Mouse (Mus musculus) kidney, adult 8-10 months (tissue): Measurements from ENCODE around the gene Cdrt4.

Source experiments
- DNase-seq, 2 experiments: peaks; one replicate each; pipeline ENCODE4 v3.0.0; 2022

Gene Cdrt4

DNA sequence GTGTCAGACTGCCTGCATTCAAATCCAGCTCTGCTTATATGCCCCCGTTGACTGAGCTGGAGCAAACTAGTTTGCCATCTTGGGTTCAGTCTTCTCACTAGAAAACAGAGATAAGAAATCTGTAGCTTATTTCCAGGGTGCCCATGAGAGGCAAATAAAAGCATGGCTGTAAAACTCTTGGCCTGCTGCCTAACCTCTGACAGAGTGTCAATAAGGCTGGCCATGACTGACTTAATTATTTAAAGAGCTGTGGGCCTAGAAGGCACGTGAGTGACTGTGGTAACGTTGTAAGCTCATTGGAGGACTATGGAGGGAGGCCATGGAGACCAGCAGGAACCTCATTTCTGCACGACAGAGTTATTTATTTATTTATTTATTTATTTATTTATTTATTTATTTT is 5.5 kb upstream of the Cdrt4 start:
- DNase-seq, result no peak

DNA sequence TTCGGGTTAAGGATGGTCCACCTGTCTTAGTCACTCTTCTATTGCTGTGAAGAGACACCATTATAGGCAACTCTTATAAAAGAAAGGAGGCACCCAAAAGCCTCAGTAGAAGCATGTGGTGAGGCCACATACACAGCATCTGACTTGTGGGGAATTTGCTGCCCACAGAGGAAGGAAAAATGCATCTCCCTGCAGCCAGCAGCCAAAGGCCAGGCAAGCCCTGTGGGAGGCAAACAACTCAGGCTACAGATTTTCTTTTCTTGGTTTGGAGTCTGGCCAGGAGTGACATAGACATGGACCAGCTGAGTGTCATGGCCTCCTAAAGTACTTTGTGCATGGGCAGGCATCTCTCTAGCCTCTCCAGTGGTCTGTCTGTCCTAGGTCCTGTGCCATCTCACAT is 1.4 kb upstream of the Cdrt4 start:
- no peak for DNase-seq

DNA sequence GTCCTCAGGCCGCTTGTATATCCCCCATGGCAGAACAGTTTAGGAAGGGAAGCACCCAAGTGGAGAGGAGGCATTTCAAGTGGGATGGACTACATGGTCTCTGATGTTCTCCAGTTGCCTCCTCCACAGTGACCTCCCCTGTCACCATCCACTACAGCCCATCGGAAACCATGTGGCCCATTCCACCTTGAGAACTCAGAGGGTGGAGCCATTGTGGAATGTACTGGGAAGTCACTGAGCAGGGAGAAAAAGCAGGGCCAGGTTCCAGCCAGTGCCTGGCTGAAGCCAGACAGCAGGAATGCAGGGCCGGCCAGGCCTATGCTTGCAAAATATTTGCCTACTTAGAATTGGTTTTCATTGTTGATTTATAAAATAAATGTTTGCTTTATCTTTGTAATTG is 3.8 kb downstream of the Cdrt4 start:
- DNase-seq, result peak in 1 of 2 experiments; percentile 8

DNA sequence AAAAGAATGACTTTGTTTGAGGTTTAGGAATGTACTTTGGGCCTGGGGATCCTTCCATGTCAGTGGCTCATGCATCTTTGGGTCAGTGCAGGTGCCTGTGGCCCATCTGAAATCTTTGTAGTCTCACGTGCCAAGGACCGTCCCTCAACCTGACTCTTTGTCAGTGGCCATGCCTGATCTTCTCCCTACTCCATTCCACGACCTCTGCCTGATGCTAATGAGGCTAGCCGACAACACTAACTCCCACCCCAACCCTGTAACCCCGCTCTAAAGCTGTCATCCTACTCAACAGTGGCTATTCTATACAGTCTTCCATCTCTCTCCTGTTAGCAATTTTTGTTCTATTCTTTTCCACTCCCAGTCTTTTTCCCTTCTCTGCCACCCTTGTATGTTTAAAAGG is 4.2 kb downstream of the Cdrt4 start:
- DNase-seq, result no peak

DNA sequence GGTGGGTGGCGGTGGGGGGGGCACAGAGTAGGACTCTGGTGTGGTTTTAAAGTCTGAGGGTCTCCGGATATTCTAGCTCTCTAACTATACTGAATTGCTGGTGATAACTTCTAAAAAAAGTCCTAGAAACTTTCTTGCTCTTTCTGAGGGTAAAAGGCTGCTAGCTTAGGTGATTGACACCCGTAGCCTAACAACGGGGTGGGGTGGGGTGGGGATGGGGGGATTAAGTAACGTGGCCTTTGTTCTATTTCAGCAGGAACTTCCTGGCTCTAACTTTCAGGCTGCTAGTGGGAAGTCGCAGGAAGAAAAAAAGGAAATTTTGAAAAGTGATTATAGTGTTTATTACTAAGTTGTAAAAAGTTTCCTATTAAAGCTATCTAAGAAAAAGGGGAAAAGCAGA is 4.8 kb downstream of the Cdrt4 start:
- no peak for DNase-seq

DNA sequence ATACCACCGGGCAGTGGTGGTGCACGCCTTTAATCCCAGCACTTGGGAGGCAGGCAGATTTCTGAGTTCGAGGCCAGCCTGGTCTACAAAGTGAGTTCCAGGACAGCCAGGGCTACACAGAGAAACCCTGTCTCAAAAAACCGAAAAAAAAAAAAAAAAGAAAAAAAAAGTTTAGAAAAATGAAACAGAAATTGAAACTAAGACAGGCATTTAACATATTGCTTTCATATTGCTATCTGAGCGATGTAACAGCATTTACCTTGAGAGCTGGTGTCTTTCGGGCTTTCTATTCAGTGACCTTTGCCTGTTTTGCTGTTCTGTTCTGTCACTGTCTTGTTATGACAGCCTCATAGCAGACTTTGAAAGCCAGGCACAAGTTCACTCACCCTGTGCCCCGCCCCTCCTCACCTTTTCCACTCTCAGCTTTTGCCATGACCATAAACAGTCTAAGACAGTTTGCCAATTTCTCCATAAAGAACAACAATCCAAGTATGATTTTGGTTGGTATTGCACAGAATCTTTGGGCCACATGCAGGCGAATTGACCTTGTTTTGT is 6.7 kb downstream of the Cdrt4 start:
- no peak for DNase-seq

DNA sequence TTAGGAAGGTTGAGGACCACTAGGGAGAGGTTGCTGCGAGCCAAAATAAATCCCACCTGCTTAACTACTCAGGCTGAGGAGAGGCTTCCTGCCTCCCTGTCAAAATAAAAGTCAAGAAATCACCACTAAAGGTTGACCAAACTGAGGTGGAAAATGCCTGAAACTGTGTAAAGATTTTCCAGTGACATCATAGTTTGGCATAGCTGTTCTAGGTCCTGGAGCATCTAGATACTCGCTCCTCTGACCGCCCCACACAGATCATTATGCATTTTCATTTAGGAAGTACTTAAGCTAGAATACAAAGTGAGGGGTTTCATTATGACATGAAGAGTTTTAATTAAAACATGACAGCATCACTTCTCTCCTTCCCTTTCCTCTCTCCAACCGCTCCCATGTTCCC is 12.3 kb downstream of the Cdrt4 start:
- DNase-seq, result no peak

DNA sequence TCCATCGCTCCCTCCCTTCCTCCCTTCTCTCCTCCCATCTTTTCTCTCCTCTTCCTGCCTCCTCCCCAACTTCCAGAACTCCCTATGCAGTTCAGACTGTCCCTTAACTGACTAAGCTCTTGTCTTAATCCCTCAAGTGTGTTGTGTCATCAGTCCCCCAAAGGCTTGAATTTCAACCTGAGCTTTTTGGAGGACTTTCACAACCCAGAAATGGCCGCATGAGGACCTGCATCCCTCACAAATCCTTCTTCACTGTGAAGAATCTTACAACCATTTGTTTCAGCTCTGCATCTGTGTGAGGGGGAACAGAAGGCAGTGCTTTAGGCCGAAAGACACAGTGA is 15.4 kb downstream of the Cdrt4 start:
- DNase-seq, result no peak

DNA sequence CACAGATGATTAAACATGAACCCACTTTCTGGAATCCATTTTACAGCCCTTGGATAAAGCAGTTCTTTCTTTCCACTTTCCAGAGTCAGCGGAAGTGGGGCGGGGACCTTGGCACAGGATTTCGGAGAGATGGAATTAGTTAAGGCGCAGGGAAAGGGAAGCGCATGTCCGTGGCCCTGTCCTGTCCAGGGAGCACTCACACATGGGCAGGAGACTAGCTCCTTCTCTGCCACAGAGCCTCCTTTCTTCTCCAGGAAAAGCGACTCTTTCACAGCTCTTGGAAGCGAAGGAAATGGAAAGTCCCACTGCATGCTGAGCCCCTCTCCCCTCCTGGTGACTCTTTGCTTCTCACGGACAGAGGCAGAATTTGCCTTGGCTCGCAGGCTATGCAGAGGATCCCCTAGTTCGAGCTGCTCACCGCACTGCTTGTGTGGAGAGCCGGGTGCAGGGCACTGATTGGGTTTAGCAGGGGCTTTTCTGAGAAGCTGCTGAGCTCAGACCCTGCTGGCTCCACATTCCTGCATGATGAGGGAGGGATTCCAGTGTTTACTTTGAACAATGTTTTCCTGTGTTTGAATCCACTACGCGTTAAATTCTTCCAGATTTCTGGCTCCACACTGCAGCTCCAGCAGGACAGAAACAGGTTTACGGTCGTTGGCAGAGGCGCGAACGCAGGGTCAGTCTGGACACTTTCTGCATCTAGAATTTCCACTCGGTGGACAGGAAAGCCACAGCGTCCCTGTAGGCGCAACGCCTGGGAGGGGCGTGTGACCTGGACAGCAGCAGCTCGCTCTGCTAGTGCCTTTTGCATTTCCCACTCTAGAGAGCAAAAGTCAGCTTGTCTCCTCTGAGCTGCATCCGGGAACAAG is 16.0 kb downstream of the Cdrt4 start:
- DNase-seq, result peak; percentile 8 to 21

DNA sequence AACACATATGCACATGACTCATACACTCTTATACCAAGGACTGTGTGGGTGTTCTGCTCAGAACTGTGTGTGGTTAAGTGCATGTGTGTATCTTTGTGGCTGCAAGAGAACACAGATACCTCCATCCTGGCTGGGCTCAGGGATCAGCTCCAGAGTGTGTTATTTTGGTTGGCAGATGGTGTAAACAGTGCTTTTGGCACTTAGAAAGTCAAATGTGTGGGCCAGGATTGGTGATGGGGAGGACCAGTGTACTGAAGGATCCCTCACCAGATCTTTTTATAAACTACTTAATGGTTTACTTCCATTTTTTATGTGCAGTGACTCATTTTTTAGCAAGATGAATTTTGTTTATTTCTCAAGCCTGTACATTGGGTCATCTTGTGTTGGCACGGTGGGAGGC is 26.2 kb downstream of the Cdrt4 start:
- no peak for DNase-seq

DNA sequence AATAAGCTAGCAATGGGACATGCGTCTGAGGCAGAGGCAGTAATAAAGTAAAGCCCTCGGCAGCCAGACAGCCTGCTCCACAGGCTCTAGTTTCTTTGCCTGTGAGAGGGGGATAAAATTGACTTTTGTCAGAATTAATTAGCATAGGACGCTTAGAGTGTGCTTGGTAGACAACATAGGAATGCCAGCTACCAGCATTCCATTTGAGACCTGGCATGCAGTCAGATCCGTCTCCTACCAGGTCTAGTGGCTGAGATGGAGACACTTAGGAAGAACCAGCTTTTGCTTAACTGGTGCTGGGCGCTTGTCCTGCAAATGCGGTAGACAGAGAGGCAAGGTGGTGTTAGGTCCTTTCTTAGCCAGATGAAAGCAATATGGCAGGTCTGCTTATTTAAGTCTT is 27.9 kb downstream of the Cdrt4 start:
- no peak for DNase-seq

DNA sequence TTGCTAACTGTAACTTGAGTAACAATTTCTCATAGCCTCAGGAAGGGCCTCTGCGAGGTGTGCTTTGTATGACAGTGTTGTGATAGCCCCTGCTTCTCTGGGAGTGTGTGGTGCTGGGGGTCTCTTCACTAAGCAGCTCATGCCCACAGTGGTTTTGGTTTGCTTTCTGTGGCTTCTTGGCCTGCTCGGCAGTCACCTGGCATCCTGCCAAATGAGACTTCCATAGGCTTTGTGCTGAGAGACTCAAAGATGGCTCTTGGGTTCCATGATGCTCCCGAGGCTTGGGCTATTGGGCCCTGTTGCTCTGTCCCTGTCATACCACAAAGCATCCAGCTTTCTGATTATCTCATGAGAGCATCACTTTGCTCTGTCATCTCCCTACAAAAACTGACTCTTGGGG is 30.7 kb downstream of the Cdrt4 start:
- no peak for DNase-seq

DNA sequence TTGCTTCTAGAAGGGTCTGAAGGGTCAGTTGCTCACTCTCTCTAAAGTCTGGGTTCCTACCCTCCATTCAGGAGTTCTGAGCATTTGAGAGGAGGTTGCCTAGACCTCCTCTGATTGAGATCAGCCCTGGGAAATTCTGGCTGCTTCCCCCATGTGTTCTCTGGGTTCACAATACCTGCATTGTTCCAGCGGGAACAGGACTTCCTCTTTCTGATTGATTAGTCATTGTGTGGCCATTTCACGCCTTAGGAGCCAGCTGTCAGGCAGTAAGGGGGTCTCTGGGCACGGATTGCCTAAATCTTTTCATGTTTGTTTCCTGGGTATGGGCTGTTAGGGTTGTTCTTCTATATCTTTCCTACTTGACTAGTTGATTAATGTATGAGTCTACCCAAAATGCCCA is 32.8 kb downstream of the Cdrt4 start:
- no peak for DNase-seq

DNA sequence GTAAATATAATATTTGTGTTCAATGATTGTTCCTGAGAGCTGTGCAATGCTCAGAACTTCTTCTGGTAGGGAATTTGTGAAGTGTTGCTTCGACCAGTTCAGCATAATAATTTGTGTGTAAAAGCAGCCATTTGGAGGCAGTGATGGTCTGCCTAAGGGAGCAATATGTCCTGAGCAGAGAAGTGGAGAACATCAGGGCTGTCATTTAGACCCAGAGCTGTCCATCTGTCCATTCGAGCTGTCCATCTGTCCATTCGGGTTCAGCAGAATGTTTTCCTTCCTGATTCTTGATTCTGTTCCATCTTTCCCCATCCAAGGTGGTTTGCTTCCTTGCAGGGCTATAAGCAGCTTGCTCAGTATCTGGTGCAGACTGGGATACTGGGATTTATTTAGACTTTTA is 33.4 kb downstream of the Cdrt4 start:
- no peak for DNase-seq

DNA sequence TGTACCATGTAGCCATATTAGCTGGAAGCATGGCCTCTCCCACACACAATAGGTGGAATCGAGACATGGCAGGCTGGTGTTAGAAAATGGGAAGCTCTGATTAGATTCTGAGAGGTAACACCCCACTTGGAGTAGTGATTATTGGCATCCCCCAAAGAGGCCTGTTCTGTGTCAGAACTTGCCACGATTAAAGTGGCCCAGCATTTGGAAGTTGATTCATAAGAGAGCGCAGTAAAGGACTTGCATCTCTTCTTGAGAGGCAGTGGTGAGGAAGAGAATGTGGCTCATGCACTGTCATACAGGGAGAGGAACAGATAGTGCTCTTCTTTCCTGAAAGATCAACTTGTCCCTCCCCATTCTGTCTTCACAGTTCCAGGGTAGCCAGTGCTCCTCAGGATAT is 34.1 kb downstream of the Cdrt4 start:
- DNase-seq, result no peak

DNA sequence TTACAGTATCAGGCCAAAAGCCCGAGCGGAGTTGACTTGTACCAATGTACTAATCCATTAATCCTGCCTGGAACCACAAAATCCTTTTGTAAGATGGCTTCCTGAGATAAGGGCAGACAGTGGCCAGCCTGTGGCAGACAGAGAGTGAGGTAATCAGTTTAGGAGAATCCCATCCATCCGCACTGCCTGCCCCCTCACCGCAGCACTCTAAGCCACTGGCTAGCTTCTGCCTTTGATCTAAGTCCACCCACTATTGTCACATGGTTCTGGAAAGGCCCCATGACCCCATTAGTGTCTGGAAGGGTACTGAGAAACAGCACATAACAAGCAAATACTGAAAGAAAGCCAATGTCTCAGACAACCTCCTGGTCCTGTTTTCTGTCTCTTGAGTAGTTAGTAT is 35.6 kb downstream of the Cdrt4 start:
- DNase-seq, result no peak

DNA sequence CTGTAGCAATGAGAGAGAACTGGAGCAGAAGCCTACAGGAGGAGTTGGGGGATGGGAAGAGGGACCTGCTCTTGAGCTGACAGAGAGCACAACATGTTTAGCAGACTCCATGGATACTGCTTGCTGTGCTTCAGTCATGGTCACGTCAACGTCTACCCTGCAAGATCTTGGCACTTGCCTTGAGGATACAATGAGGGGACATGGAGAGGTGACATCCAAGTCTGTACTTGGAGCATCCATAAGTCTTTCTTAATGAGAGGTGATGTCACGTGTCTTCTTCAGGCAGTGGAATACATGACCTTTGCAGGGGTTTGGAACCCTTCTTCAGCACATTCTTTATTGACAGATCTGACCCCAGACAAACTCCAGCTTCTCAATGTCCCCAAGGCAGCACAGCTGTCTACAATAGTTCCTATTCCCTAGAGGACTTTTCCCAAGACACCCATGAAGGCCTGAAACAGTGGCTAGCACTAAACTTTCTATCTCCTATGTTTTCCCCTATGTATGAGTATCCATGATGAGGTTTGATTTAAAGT is 39.2 kb downstream of the Cdrt4 start:
- no peak for DNase-seq

DNA sequence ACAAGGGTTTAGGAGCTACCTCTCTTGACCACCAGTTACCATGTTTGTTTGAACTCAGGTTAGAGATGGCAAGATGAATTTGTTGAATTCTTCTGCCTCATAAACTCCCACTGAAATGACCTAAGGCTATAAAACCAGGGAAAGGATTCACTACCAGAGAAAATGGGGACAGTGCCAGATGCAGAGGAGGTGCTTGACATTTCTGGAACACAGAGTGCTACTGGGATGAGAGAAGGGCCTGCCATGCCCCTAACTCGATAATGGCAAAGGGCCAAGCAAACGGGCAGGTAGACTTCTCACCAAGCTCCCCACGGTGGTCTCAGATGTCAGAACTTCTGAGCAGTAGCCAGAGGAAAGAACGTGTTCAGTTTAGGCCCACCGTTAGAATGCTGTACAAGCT is 39.8 kb downstream of the Cdrt4 start:
- no peak for DNase-seq

DNA sequence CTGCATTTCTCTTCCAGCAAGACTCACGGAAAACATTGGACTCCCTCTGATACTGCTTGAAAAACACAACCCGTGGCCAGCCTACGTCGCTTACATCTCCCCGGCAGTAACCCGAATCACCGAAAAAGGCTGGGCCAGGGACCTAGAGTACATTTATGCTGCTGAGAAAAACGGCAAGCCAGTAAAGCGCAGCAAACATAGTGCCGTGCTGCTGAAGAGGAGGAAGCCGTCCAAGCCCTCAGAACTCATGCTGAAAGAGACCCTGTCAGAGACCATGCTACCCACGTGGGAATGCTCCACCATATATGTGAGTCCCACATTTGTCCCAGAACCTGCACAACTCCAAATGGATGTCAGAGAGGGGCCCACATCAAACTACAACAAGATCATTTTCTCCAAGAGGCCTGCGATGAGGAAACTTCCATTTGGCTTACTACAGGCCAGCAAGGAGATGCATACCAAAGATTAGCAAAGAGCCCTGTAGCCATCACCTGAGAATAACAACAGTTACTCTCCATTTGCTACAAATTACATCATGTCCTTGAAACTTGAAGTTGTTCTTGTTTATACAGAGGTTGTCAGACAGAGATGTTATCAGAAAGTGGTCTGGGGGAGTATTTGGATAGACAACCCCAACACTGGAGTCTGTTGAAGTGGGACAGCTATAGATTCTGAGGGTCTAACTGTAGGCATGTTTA is 41.7 kb downstream of the Cdrt4 start:
- no peak for DNase-seq

DNA sequence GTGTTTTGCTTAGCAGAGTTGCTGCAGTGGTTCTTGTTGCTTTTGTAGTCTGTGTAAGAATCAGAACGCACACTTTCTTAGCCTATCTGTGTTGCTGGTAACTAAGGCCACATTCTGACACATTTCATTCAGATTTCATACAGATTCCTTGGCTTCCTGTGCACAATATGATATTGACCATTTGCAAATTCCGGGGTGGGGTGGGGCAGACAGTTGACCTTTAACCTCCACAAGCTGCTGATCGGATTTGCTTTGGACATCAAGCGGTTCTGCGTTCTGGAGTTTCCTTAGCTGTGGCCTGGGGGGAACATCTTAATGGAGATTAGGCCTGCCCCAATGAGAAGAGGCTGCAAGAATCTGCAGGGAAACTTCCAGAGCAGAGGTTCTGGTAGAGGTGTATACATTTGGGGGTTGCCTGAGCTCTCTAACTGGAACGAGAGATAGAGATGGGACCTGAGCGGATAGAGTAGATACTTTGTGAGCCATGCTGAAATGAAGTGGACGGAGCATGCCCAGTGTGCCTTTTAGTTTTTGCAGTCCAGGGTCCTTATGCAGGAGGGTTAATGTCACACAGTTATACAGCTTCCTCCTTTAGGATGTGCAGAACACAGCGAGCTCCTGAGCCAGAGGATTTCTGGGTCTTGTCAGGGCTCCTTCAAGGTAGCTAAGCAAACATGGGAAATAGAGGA is 44.2 kb downstream of the Cdrt4 start:
- DNase-seq, result no peak

DNA sequence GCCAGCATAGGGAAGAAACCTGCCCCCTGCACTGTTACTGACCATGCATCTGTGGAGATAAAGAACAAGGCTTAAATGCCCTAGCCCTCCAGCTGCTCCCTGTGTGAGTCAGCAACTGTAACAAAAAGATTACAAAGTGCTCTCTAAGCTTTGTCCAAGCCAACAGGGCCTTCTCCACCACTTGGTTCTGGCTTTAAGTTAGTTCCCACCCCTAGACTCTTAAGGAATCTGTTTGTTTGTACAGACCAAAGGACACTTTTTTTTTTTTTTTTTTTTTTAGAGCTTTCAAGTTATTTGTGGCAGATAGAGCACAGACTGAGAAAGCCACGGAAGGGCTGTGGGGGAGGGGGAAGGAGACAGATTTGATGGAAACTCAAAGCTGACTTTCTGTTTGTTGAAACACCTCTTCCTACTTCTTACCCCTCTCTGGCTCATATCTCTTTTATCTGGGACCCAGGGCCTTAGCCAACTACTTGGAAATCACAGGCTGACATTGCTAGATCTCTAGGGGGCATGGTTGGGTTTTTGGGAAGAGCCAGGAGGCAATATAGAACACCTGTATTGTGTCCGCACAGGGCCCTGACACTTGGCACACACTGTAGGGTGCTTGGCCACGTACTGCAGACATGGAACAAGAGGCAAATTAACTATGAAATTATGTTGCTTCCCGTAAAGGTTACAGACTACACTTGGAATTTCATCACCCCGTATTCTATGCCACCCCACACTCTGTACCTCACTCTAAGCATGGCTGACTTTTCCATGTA is 44.9 kb downstream of the Cdrt4 start:
- no peak for DNase-seq

DNA sequence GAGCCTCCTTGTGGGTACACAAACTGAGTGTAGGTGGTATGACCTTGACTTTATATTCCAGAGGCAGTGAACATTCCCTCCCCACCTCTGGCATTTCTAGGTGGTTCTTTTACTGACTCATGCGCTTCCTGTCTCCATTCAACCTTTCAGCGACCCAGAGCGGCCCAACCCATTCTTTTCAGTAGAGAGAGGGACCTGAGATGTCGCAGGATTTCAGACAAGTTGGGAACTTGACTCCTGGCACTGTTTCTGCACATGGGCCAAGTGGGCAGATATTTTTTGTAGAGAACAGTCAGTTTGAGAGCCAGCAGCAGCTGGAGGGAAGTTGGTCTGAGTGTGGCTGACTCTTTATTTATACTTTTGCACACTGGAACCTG is 45.5 kb downstream of the Cdrt4 start:
- no peak for DNase-seq
